Mouse (Mus musculus) stomach, postnatal 0 days (tissue): ENCODE measurements around the gene Dhdh.
A peak's percentile ranks its signal among the peaks of the same experiment; 100 is the strongest.

Experiments used
- CTCF ChIP-seq: IDR thresholded peaks from 2 replicates; pipeline ENCODE4 v1.5.1; 2016; ENCODE audit warnings: antibody characterized with exemption, low read depth, mild to moderate bottlenecking, moderate library complexity
- EP300 ChIP-seq: optimal IDR thresholded peaks from 2 replicates; pipeline ENCODE3; 2016; ENCODE audit warnings: antibody characterized with exemption

GRCm38 (mm10) chr7:45470869-45471268, 17.7 kb downstream of the Dhdh start:
- TF ChIP-seq CTCF (peak; percentile 90), EP300 (no peak)
